Mouse (Mus musculus) frontal cortex, adult 2 months (tissue): Measurements from ENCODE around the gene Atoh7. TPM values are rescaled to one million over a fixed set of nuclear protein-coding genes. Genes with fewer than 3 reads are reported as not detected.

ENCODE experiments used
- DNase-seq, 2 experiments: peaks; one replicate each; pipeline ENCODE4 v3.0.0; 2022; ENCODE audit warnings: low spot score in 1 of 2; ENCODE audit errors: extremely low spot score in 1 of 2
- polyA plus RNA-seq: library from polyadenylated mRNA; depleted of rRNA; stranded (reverse); fragments of >200 nt; gene quantifications from 2 replicates; pipeline ENCODE4 v1.2.3, GENCODE M21; 2012

Atoh7 gene
- polyA plus RNA-seq, 1 experiment = 2.2 TPM

DNA sequence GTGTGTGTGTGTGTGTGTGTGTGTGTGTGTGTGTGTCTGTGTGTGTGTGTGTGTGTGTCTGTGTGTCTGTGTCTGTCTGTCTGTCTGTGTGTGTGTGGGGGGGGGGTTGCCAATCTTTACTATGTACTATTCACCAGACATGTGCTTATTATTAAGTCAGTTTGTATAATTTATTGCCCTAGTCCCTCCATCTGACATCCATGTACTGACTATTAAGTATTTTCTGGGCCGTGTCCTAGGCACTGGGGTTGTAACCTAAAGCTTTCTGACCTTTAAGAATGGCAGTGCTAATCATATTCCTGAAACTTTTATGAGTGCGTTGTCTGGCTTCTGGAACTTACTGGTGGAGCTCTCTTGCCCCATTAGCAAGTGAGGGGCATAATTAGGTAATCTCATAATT, 2.7 kb upstream of the Atoh7 start:
- no peak for DNase-seq

DNA sequence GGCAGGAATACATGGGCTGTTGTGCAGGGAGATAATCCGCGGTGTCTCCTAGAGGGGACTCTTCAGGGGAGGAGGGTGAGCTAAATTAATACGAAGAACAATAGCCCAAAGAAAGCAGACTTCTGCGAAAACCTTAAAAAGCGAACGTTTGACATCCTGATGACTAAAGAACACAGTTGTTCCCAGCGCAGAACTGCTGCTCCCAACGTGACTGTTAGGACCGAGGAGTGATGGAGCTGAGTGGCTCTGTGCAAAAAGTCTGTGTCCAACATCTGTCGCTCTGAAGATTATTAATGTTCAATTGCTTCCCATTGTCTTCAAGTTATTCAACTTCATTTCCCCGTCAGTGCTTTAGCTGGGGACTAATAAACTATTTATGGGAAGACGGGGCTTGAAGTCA, 1.3 kb upstream of the Atoh7 start:
- no peak for DNase-seq

DNA sequence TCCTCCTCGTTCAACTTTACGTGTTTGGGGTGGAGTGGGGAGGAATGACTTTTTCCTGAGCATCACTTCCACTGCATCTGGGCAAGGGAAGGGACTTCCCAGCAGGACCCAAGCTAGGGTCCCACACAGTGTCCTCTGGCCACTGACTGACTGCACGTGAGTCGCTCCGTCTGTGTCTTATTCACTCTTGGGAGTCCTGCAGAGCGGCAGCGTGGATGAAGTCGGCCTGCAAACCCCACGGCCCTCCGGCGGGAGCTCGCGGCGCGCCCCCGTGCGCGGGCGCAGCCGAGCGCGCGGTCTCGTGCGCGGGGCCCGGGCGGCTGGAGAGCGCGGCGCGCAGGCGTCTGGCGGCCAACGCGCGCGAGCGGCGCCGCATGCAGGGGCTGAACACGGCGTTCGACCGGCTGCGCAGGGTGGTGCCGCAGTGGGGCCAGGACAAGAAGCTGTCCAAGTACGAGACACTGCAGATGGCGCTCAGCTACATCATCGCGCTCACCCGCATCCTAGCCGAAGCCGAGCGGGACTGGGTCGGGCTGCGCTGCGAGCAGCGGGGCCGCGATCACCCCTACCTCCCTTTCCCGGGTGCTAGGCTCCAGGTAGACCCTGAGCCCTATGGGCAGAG, 601 bp downstream of the Atoh7 start:
- DNase-seq = peak in 1 of 2 experiments; percentile 77

DNA sequence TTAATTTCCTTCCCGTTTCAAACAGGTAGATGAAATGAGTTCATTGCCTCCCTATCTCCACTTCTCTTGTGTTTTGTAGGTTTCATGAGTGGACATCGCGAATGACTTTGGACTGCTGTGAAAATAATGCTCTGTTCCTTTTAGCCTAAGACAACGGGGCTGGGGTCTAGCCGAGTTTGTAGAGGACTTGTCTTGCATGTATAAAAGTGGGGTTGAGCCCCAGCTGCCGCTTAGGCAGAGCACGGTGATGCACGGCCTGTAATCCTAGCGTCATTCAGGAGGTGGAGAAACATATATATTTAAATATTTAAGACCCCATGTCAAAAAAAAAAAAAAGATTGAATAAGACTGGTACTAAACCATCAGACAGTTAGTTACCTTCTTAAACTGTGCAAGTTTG, 1.2 kb downstream of the Atoh7 start:
- DNase-seq = no peak

DNA sequence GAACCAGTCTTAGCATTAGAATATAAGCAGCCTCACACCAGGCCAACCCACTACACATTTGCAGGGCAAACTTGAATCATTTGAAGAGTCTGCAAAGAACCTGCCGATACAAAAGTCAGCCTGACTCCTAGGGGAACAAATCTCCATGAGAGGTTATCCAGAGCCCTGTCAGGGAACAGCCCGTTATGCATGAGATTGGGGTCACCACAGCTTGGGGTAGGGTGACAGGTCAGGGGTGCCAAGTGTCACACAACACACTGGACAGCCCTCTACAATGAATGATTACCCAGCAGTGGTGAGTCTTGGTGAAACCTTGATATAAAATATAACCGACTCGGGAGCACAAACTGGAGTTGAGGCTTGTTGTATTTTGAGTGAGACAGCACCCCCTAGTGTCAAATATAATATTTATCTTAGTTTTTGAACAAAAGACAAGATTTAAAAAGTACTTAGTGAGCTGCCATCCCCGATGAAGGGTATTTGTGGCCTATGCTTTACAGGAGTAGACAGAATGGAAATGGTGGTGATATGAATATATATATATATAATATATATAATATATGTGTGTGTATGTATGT, 13.7 kb downstream of the Atoh7 start:
- peak in 1 of 2 experiments; percentile 41 for DNase-seq

DNA sequence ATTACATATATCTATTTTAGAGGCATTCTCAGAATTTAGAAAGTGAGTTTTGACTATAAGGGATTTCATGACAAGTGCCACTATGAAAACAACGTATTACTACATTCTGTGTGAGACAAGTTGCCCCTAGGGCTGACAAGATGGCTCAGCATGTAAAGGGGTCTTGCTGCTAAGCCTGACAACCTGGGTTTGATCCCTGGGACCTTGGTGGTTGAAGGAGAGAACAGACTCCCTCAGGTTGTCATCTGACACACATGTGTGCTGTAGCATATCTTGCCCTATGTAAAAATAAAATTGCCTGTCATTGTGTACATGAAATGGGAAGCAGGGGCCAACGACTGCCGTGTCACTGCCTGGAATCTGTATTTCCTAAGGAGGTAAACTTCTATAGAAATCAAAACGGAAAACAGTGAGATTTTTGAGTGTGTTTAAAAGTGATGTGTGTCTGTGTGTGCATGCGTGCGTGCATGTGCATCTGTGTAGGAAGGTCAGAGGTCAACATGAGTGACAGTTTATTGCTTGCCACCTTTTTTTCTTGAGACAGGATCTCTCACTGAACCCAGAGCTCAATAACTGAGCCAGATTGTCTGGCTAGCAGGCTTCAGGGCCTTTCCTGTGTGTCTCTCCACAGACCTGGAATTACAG, 14.4 kb downstream of the Atoh7 start:
- DNase-seq = no peak

DNA sequence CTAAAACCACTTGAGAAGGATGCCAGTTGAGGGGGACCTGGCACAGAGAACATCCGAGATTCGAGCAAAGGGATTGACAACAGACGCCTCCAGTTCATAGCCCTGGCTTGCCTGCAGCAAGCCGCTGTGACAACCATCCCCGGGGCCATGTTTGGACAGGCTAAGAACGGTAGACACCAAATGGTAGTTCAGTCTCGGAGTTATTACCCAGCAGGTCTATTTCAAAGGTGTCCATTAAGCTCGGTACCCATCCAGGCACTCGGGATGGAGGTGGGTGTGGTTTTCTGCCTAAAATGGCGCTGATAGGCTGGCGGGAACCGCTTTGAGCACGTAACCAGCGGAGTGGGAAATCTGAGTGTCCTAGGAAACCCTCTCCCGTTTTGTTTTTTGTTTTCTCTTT, 16.4 kb downstream of the Atoh7 start:
- no peak for DNase-seq

DNA sequence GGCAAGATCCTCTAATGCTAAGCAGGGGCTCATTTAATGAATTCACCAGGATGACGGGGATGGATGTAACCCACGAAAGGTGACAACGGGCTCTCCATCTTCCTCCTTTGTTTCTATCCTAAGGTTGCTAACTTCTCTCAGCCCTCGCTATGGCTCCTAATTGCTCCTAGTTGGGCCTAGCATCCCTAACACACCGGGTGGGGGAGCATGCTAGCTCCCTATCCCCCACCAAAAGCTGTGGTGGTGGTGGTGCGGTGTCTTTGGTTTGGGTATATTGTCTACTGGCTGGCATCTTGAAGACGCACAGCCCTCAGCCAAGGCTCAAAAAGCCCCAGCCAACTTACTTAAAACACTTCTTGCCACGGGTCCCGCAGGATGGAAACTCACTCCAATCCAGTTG, 16.9 kb downstream of the Atoh7 start:
- DNase-seq = no peak

DNA sequence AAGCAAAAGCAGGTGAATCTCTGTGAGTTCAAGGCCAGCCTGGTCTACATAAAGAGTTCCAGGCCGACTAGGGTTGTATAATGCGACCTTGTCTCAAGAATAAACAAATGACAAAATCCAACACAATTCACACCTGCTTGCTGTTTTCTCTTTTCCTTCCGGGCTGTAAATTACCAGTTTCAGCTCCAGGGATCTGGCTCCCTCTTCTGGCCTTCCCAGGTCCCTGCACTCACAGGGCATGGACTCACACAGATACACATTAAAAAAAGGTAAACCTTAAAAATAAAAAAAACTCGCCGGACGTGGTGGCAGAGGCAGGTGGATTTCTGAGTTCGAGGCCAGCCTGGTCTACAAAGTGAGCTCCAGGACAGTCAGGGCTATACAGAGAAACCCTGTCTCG, 18.1 kb downstream of the Atoh7 start:
- DNase-seq = no peak

DNA sequence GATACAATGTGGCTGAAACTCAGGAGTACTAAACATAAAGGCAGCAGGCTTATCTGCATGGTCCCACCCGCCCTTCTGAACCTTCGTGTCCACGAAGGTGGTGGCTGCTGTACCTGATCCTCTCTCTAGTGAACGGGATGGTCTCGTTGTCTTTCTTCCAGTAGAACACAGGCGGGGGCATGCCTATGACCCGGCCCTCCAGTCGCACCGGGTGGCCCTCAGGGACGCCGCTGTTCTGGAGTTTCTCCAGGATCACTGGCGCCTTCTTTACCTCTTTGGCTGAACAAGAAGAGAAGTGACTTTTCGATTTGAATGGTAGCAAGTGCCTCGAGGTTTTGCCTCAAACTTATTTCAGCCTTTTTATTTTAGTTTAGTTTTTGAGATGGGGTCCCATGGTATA, 20.5 kb downstream of the Atoh7 start:
- DNase-seq = no peak

DNA sequence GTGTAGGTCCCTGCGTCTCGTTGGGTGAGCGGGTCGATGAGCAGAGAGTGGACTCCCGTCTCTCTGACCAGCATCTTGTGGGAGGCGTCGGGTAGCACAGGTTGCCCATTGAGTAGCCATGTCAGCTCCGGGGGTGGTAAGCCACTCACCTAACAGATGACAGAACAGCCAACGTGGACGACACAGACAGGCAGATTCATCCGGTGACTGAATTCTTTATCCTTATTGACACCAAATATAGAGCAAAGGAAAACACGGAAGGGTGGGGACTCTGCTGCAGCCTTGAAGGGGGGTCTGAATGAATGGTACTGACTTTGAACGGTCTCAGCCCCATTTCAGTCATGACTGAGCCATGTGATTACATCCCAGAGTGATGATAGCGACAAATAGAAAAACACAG, 22.5 kb downstream of the Atoh7 start:
- DNase-seq = no peak

DNA sequence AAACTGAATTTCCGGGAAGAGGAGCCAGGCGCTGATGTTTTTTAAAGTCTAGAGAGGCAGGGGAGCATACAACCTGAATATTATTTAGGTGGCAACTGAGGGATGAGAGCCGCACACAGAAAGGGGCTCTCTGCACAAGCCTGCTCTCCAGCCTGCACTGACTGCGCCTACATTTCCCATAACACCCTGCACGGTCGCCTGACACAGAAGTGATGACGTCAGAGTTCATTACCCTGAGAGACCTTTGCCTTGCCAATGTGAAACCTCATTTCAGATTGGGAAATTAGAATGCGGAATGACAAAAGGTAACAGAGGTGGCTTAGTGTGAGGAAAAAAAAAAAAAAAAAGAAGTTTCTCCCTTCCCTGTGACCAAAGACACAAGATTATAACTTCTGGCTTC, 23.1 kb downstream of the Atoh7 start:
- peak in 1 of 2 experiments; percentile 61 for DNase-seq

DNA sequence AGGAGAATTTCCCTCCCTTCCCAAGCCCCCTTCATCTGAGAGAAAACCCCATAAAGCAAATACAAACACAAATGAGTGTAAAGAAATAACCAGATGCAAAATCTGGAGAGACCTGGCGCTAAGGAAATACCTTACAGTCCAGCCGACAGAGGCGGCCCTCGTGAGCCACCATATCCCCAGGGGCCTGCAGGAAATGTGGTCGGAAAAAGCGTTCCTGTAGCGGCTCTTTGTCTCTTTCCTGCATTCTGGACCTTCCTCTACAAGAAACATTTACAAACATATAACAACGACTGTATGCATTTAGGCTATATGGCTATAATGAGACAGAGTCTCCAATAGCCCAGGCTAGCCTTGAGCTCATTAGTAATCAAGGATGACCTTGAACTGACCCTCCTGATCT, 23.7 kb downstream of the Atoh7 start:
- DNase-seq = no peak

DNA sequence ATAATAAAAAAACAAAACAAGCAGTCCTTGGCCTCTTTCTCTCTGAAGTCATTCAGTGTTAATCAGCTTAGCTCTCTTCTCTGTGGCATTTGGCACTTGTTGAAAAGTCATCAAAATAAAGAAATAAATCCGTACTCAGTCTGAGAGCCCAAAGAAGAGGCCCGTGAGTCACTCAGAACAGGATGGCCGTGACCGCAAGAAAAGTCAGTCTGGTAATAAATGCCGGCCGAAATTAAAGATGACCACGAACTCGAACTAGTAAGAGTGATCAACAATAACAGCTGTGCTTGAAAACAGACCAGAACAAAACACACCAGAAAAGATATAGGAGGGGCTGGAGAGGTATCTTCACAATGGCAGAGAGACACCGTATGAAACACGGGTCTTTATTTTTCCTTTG, 24.6 kb downstream of the Atoh7 start:
- DNase-seq = no peak

DNA sequence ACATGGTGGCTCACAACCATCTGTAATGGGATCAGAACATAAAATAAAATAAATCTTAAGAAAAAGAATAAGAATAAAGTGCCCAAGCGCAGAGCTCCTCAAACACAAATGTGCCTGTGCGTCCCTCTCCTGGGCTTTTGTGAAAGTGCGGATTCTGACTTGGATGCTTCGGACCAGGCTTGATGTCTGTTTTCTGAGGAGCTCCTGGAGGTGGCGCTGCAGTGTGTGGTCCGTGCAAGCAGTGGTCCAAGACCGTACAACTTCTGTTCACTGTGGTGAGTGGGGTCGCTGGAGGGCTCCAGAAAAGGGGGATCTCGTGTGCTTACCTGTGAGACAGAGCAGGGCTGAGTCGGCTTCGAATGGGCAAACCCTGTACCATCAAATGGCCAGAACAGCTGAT, 25.9 kb downstream of the Atoh7 start:
- DNase-seq = no peak

DNA sequence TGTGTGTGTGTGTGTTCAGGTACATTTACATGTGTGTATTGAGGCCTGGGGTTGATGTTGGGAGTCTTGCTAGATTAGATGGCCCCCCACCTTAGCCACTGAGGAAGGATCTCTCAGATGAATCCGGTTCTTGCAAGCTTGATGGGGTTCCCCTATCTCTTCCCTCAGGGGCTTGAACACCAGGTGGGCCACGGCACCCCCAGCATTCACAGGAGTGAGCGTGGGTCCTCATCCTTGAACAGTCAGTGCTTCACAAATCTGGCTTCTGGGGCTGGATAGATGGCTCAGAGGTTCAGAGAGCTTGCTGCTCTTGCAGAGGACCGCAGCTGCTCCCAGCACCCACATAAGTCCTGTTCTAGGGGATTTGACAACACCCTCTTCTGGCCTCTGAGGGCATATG, 26.7 kb downstream of the Atoh7 start:
- DNase-seq = no peak

DNA sequence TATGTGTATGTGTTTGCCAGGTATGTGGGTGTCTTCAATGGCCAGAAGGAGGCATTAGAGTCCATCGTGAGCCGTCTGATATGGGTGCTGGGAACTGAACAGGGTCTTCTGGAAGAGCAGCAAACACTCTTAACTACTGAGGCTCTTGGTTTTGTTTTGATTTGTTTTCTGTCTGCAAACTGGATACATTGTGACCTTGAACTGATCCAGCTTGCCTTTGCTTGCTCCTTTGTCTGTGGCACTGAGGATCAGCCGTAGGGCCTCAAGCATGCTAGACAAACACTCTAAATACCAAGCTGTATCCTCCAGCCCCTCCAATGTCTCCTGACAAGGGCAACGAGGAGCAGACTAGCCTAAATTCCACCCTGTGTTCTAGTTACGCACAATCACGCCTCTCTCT, 27.7 kb downstream of the Atoh7 start:
- DNase-seq = no peak

DNA sequence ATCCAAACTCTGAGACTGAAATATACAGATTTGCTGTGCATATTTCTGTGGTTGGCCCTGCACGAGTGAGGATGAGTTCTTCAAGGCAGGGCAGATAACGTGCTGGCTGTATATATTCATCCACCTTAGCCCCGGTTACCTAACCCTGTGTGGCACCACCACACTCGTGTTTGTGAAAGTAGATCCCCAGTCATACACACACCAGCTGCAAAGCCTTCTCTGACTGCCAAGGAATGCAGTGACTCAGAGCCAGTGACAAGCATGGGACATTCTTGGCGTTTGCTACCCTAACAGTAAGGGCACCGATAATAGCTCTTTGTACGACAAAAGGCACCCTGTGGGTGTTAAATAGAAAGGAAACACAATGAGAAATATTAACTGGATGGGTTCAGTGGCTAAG, 28.8 kb downstream of the Atoh7 start:
- peak; percentile 38 to 77 for DNase-seq

DNA sequence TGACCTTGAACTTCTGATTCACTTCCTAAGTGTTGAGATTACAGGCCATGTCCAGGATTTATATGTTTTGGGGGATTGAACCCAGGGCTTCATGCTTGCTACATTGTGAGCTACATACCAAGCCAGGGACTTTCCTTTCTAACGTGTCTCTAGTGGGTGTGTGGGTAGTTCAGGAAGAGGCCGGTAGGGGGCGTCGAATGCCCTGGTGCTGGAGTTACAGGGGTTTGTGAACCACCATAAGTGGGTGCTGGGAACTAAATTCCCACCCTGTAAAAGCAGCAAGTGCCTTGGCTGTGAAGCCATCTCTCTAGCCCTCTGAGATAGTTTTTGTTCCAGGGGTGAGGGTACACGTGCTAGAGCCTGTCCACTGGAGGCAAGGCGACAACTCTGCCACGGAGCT, 31.0 kb downstream of the Atoh7 start:
- no peak for DNase-seq

DNA sequence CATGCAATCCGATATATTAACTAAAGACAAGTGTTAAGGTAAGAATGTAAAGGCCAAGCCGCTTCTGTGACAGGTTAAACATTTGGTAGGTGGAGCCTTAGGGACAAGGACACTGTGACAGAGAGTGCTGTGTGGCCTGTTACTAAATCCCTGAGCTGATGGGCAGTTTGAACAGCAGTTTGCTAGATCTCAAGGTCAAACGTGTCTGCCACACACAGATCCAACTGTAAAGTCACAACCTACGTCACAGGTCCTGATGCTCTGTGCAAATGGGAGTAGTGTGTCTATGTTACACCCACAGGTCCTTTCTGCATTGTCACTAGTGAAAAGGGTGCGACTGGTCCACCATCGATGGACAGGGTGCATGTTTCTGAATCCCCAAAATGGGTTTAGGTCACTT, 32.9 kb downstream of the Atoh7 start:
- DNase-seq = no peak

DNA sequence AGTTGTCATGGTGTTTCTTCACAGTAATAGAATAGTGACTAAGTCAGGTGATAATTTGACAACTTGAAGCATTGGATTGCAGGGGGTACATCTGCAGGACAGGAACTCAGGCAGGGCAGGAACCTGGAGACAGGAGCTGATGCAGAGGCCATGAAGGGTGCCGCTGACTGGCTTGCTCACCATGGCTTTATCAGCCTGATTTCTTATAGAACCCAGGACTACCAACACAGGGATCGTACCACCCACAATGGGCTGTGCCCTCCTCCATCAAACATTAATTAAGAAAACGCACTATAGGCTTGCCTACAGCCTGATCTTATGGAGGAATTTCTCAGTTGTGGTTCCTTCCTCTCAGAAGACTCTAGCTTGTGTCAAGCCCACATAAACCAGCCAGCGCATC, 33.9 kb downstream of the Atoh7 start:
- no peak for DNase-seq

DNA sequence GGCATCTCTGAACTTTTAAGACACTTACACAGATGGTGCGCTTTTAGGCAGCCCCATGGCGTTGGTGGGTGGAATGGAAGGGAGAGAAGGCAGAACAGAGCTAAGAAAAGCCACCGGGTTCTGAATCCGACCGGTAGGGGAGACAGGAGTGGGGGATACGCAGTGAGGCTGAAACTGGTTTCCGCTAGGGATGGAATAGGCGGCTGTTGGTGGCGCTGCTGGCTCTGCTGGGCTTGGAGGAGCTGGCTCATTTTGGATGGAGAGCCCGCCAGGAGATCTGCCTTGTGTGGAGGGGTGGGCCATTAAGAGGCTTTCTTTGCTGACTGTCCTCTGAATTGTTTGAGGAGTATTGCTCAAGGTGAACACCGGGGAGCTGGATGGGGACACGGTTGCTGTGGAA, 36.2 kb downstream of the Atoh7 start:
- DNase-seq = no peak
